Mouse (Mus musculus) cerebellum, adult 11 months (tissue): ENCODE data around the gene Maz.

Source experiments
- DNase-seq: peaks from one replicate; pipeline ENCODE4 v3.0.0; 2022

Gene Maz

GRCm38 (mm10) chr7:127004122-127004875, 22.5 kb downstream of the Maz start:
- no peak for DNase-seq

GRCm38 (mm10) chr7:127003620-127004019, 23.2 kb downstream of the Maz start:
- no peak for DNase-seq

- DNase-seq, result no peak
These were observed 27.3 kb downstream of the Maz start for GRCm38 (mm10) chr7:126999568-126999967.

GRCm38 (mm10) chr7:126996449-126996848, 30.4 kb downstream of the Maz start:
- no peak for DNase-seq

GRCm38 (mm10) chr7:126988816-126989215, 38.0 kb downstream of the Maz start:
- DNase-seq, result no peak

GRCm38 (mm10) chr7:126986319-126986718, 40.5 kb downstream of the Maz start:
- DNase-seq, result peak; percentile 82

GRCm38 (mm10) chr7:126984667-126985444, 42.0 kb downstream of the Maz start:
- DNase-seq, result no peak

- DNase-seq, result no peak
These were observed 43.7 kb downstream of the Maz start for GRCm38 (mm10) chr7:126983113-126983512.

GRCm38 (mm10) chr7:126982054-126982453, 44.8 kb downstream of the Maz start:
- no peak for DNase-seq

GRCm38 (mm10) chr7:126981601-126982000, 45.2 kb downstream of the Maz start:
- DNase-seq, result no peak

GRCm38 (mm10) chr7:126978841-126979240, 48.0 kb downstream of the Maz start:
- no peak for DNase-seq

GRCm38 (mm10) chr7:126976878-126977459, 49.9 kb downstream of the Maz start:
- DNase-seq, result no peak

GRCm38 (mm10) chr7:126975950-126976866, 50.6 kb downstream of the Maz start, which contains the start of gene Cdiptos:
Gene Cdiptos (minus strand): TSS chr7:126976098.
- peak; percentile 95 for DNase-seq

GRCm38 (mm10) chr7:126975893-126975949, 51.1 kb downstream of the Maz start, which contains the start of gene Cdipt:
Gene Cdipt (plus strand): TSS chr7:126975914.
- DNase-seq, result no peak

- no peak for DNase-seq
These were observed 51.3 kb downstream of the Maz start for GRCm38 (mm10) chr7:126975493-126975892.
